Mouse (Mus musculus): ENCODE measurements at regions not wholly inside any gene's neighbourhood (a gene's known extent, or its start where the extent isn't known, plus 50 kb on each side); places are given as distances from the start of the nearest gene placed in this dataset.
A peak's percentile ranks its signal among the peaks of the same experiment; 100 is the strongest.

DNA sequence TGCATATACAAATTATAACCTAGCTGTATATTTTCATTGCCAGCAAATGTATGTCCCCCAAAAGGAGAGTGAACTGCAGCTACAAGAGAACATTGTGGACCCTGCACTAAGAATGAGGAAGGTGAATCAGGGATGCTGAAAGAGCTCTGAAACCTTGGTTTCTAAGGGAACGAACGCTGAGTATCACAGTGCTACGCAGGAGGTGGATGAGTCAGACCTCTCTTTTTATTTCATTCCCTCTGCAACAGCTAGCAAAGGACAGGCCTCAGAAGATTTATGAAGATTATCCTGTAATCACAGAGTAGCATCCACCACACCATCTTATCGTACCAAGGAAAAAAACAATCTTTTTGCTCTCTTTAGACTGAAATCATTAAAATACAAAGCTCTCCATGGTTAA, 50.2 kb upstream of the Ube3a start:
- DNase-seq (ENCODE audit: low spot score in 2 of 2) = peak; percentile 21 to 27

Measured in left cerebral cortex, adult 18-20 months (tissue).